Mouse (Mus musculus) intestine, embryonic 16.5 days (tissue): Measurements from ENCODE around the gene Lenep. TPM values are rescaled to one million over a fixed set of nuclear protein-coding genes. Genes with fewer than 3 reads are reported as not detected.

Source experiments
- ATAC-seq: fragments of 200-750 bp; cut with Nextera tagmentation; 2 replicates; pipeline ENCODE4 v1.8.0; 2017; ENCODE audit warnings: moderate TSS enrichment, moderate library complexity
- H3K27ac ChIP-seq: fragments of 300-500 bp; sonication (generic); 2 replicates; pipeline ENCODE4 v1.5.1; 2014; ENCODE audit warnings: mild to moderate bottlenecking, low read length
- H3K27me3 ChIP-seq: fragments of 300-500 bp; sonication (generic); replicated peaks from 2 replicates; pipeline ENCODE4 v1.6.1; 2014; ENCODE audit warnings: low read length, control low read depth, mixed read lengths; ENCODE audit not compliant: control insufficient read depth, insufficient read depth
- H3K36me3 ChIP-seq: fragments of 300-500 bp; sonication (generic); 2 replicates; pipeline ENCODE4 v1.6.1; 2014; ENCODE audit warnings: low read length, control low read depth; ENCODE audit not compliant: control insufficient read depth, insufficient read depth
- H3K4me1 ChIP-seq: fragments of 300-500 bp; sonication (generic); 2 replicates; pipeline ENCODE4 v1.6.1; 2014; ENCODE audit warnings: low read length, control low read depth, mixed read lengths; ENCODE audit not compliant: control insufficient read depth, insufficient read depth
- H3K4me2 ChIP-seq: fragments of 300-500 bp; sonication (generic); 2 replicates; pipeline ENCODE4 v1.6.1; 2014; ENCODE audit warnings: low read depth, low read length, control low read depth
- H3K4me3 ChIP-seq: fragments of 300-500 bp; sonication (generic); 2 replicates; pipeline ENCODE4 v1.5.1; 2014; ENCODE audit warnings: mild to moderate bottlenecking, low read length
- H3K9ac ChIP-seq: fragments of 300-500 bp; sonication (generic); 2 replicates; pipeline ENCODE4 v1.6.1; 2014; ENCODE audit warnings: low read depth, low read length
- H3K9me3 ChIP-seq: fragments of 300-500 bp; sonication (generic); 2 replicates; pipeline ENCODE4 v1.6.1; 2016; ENCODE audit warnings: low read length, control low read depth; ENCODE audit not compliant: control insufficient read depth
- WGBS: fragments of 180-500 bp; shearing (Covaris S2); extraction: QIAGEN DNeasy Blood & Tissue Kit; methylation state at CpG from one replicate; pipeline ENCODE4 v1.1.7; 2014; 5-methylcytosine and 5-hydroxymethylcytosine counted together
- polyA plus RNA-seq: library from polyadenylated mRNA; unstranded; fragments of >200 nt; fragmentation: Nextera tagmentation; extraction: Ambion mirVana; gene quantifications from 2 replicates; pipeline ENCODE4 v1.2.1, GENCODE M21; 2015

Gene Lenep
- polyA plus RNA-seq, 1 experiment from 2014 or later = not detected

DNA sequence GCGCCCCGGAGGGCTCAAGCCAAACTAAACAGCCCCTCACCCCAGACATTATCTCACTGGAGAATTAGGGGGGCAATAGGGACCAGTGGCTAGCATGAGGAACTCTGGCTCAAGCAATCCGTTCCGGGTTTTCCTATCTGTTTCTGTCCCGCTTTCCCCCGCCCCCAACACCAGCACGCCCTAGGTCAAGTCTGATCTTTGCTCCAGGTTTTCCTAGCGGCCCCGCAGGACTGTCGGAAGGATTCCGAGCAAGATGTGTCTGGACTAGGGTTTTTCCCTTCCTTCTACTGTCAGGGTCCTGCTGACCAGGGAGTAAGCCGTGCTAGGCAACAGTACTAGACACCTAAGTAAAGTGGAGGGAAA lies 7.7 kb downstream of the Lenep start:
- Histone ChIP-seq H3K4me3 (peak overlapping the region; percentile 77), H3K4me2 (peak overlapping the region; percentile 99), H3K9me3 (no peaks in the 10 kb centered on the region), H3K36me3 (no peaks in the 10 kb centered on the region), H3K9ac (peak overlapping the region; percentile 85), H3K27me3 (no peaks in the 10 kb centered on the region), H3K27ac (peak overlapping the region; percentile 97), H3K4me1 (peaks cover 34% of the 10 kb centered on the region)
- under 1% methylated on average over 12 of the region's 12 CpGs for WGBS
- ATAC-seq = peak; percentile 41

DNA sequence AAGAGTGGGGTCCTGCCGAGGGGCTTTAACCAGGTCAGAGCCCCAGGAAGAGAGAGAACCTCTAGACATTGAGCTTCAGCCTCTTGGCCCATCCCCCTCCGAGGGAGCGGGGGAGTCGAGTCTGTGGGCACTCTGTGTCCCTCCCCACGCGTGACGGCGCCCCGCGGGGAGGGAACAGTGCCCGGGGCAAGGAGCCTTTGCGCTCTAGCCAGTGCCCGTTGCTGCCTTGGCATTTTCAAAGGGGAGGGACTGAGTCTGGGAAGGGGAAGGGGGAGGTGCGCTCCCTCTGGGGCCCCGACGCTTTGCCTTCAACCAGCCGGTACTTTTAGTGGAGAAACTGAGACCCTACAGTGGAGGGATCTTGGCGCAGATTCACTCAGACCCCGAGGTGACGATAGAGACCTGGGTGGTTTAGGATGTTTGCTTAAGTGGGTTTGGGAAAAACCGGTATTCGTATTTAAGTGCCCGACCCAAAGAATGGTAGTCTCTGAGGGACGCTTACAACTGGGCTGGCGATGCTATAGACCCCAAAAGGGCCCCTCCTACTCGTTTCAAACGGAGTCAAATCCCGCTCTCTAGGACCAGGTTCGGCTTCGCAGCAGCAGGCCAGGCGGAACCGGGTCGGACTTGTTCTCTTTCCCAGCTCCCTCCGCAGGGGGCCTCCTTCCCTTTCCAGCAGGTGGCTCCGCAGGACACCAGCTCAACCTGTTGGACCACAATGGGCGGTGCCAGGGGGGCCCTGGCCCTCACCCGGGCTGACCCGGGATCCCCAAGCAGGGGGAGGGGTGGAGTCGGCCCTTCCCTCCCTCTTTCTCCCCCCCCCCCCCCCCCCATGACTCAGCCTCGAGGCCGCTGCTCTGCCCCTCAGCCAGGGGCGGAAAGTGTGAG lies 8.3 kb downstream of the Lenep start, which contains the start of gene Zbtb7b:
Gene Zbtb7b, minus strand, starts transcription at position 771 of the 888 bp plus-strand sequence.
- Histone ChIP-seq H3K4me3 (peak within 1 kb of the TSS; percentile 77), H3K9me3 (no peaks in the 10 kb centered on the region), H3K36me3 (no peaks in the 10 kb centered on the region), H3K27ac (peak within 1 kb of the TSS; percentile 97), H3K9ac (peak within 1 kb of the TSS; percentile 85), H3K27me3 (no peaks in the 10 kb centered on the region), H3K4me2 (peak within 1 kb of the TSS; percentile 99), H3K4me1 (peaks cover 40% of the 10 kb centered on the region)
- peak; percentile 68 for ATAC-seq
- under 1% methylated on average over 40 of the region's 42 CpGs for WGBS

DNA sequence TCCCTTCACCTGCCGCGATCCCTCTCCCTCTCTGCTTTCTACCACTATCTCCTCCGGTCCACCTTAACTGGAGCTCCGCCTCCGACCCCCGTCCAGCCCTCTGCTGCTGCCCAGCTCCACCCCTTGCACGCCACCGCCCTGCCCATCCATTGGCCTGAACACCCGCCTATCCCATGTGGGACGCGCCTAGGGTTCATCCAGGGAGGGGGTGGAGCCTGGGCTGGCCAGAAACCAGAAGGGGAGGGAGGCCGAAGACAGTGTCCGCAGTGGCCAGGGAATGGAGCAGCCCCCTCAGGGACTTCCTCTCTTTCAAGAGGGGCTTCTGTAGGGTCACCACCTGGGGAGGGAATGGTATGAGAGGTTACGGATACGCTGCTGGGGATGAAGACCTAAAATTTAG lies 9.0 kb downstream of the Lenep start:
- peak overlapping the region; percentile 99 for H3K4me2 ChIP-seq
- peak overlapping the region; percentile 97 for H3K27ac ChIP-seq
- H3K36me3 ChIP-seq = no peaks in the 10 kb centered on the region
- peaks cover 45% of the 10 kb centered on the region for H3K4me1 ChIP-seq
- ATAC-seq = peak; percentile 87
- no peaks in the 10 kb centered on the region for H3K27me3 ChIP-seq
- WGBS = 0% methylated on average over 15 of the region's 15 CpGs
- no peaks in the 10 kb centered on the region for H3K9me3 ChIP-seq
- peak overlapping the region; percentile 85 for H3K9ac ChIP-seq
- H3K4me3 ChIP-seq = peak overlapping the region; percentile 77

DNA sequence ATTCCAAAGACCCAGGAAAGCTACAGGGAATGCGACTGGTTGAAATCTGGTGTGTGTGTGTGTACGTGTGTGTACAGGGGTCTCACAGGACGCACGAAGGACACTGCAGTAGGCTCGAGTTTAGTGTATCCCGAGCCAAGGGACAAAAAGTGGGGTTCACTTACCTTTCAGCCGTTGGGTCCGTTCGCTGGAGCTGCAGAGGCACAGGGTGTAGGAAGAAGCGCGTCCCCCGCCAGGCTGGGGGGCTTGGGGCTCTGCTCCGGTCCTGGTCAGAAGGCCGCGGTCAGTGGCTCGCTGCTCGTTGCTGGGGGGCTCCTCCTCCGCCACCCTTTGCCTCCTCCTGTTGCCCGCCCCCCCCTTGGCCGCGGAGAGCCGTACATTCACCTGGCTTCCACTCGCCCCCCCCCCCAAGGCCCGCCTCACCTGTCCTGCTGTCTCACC lies 9.7 kb downstream of the Lenep start:
- Histone ChIP-seq H3K36me3 (no peaks in the 10 kb centered on the region), H3K9ac (peak overlapping the region; percentile 85), H3K4me2 (peak overlapping the region; percentile 94), H3K27me3 (no peaks in the 10 kb centered on the region), H3K27ac (peak overlapping the region; percentile 99), H3K4me1 (peaks cover 45% of the 10 kb centered on the region), H3K4me3 (peak overlapping the region; percentile 77), H3K9me3 (no peaks in the 10 kb centered on the region)
- WGBS = under 1% methylated on average over 21 of the region's 24 CpGs
- no peak for ATAC-seq

DNA sequence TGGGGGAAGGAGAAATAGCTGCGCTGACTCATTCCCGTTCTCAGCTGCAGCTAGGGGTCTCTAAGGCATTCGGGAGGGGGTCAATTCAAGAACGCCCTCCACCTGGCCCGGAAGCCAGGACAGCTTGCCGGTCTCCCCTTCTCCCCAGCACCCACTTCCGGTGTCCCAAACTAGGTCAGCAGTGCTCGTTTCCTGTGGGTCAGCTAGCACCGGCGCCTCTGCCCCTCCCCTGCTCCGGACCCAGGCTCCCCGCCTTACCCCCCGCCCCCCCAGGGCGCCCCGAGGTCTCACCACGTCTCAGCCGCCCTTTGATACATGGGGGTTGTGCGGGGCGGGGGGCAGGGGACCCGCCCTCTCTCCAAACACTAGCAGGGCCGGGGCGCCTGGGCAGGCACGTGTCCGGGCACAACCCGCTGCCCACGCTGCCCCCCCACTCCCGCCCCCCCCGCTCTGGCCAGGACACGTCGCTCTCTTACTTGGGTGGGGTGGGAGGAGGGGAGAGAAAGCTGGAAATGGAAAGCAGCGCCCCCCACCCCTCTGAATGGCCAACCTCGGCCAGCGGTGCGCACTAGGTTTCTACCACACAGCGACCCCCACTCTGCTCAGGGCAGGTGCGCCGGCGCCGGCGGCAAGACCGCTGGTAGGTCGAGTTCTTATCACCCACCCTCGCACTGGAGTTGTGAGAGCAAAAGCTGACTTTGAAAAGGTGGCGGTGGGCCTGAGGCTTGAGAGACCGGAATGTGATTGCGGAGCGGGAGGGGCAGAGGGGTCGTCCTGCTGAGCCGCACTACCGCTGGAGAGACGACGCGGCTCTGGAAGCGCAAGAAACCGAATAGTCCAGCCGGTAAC lies 10.7 kb downstream of the Lenep start:
- ATAC-seq = no peak
- Histone ChIP-seq H3K4me1 (peaks cover 49% of the 10 kb centered on the region), H3K36me3 (no peaks in the 10 kb centered on the region), H3K9ac (peak overlapping the region; percentile 85), H3K27ac (peak overlapping the region; percentile 99), H3K27me3 (no peaks in the 10 kb centered on the region), H3K9me3 (no peaks in the 10 kb centered on the region), H3K4me3 (peak overlapping the region; percentile 77), H3K4me2 (peak overlapping the region; percentile 94)
- WGBS = under 1% methylated on average over 56 of the region's 56 CpGs

DNA sequence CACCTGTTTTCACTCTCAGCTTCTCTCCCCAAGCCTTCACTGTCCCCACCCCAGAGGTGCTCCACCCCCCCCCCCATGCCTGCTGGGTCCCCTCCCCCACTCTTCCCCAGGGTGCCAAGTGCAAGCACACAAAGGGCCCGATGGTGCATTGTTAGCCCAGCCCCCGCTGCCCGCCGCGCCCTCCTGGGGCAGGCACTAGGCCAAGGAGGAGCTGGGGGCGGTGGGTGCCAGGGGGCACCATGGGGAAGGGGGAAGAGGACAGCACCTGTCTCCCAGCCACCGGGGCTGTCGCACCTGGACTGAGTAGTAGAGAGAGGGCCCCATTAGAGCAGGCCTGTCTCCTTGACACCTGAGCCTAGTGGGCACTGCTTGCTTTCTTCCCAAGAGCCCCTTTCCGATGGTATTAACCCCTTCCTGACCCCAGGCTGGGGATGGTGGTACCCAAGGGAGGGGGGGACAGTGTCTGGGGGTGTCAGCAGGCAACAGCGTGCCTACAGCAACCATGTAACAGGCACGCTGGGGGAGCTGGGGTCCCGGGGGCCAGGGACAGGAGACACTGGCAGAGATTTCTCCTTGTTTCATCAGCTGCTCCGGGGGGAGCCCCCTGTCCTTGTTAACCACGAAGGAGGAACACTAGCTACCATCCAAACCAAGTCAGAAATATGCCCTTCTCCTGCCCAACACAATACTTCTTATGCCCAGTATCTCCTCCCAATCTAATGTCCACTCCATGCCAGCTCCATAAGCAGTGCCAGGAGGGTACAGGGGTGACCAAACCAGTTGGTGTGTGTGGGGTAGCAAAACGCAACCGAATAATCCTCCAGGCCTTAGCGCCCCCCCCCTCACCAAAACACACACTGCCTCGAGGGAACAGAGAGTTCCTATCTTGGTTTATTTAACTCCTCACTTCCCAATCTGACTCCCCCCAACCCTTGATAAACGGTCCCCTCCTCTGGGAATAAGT lies 11.6 kb downstream of the Lenep start:
- Histone ChIP-seq H3K27me3 (no peaks in the 10 kb centered on the region), H3K36me3 (no peaks in the 10 kb centered on the region), H3K9me3 (no peaks in the 10 kb centered on the region), H3K4me1 (peaks cover 52% of the 10 kb centered on the region), H3K9ac (peak overlapping the region; percentile 85), H3K4me3 (peak overlapping the region; percentile 77), H3K27ac (peak overlapping the region; percentile 99), H3K4me2 (peak overlapping the region; percentile 94)
- ATAC-seq = no peak
- WGBS = 12% methylated on average over 19 of the region's 19 CpGs

DNA sequence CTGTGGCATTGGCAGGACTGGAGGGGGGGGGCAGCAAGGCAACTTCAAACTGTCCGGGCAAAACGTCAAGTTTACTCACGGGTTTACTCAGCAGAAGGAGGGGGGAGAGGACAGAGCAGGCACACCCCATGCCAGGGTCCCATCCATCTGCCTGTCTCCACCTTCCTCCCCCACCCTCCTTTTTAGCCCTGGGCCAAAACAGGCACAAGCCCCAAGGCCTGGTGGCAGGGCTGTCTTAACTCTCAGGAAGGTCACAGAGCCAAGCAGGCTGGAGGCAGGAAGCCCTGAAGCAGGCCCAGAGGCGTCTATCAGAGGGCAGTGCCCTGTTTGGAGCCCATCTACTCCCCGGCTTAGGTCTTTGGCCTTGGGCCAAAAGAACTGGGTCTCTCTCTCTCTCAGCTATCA lies 12.5 kb downstream of the Lenep start:
- no peak for ATAC-seq
- peak overlapping the region; percentile 77 for H3K4me3 ChIP-seq
- H3K9me3 ChIP-seq = no peaks in the 10 kb centered on the region
- H3K27ac ChIP-seq = peak overlapping the region; percentile 99
- peak overlapping the region; percentile 94 for H3K4me2 ChIP-seq
- peaks cover 50% of the 10 kb centered on the region for H3K4me1 ChIP-seq
- H3K9ac ChIP-seq = peak overlapping the region; percentile 85
- H3K36me3 ChIP-seq = no peaks in the 10 kb centered on the region
- H3K27me3 ChIP-seq = no peaks in the 10 kb centered on the region
- 30% methylated on average over 5 of the region's 5 CpGs for whole genome bisulfite sequencing

DNA sequence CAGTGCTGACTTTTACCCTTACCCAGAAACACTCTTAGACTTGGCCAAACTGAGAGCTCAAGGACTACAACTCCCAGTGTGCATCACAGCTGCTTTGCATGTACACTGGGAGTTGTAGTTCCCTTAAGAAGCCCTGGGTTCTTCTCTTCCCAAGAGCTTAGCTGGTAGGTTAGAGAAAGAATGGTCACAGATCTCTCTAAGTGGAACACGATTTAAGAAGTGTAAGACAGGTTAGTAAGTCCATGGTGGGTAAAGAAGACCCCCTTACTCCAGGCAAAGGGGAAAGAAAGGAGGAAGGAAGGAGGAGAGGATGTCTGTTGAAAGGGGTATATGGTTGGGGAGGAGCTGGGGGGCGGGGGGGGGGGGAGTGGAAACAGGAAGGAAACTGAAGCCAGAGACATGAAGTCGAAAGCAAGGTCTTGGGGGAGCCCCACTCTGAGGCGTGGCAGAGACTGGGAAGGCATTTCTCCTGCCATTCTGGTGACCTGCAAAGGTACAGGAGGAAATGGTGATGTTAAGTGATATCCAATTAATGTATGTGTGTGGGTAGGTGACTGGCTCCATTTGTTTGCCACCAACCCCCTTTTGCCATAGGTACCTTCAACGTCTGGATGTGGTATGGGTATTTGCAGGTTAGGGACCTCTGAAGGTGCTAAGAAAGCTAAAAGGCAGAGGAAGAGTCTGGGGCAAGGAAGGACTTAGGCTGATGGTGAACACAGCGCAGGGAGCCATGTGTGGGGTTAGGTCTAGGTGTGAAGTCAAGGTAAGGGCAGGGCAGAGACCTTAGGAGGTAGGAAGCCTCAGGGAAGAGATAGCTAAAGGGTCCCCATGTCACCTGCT lies 13.5 kb downstream of the Lenep start:
- peak overlapping the region; percentile 99 for H3K27ac ChIP-seq
- peak overlapping the region; percentile 85; the same call in 1 of the 2 replicates for H3K9ac ChIP-seq
- H3K9me3 ChIP-seq = no peaks in the 10 kb centered on the region
- peaks cover 58% of the 10 kb centered on the region for H3K4me1 ChIP-seq
- peak overlapping the region; percentile 40 for H3K4me2 ChIP-seq
- peak overlapping the region; percentile 77; the same call in 1 of the 2 replicates for H3K4me3 ChIP-seq
- WGBS = 41% methylated on average over 6 of the region's 6 CpGs
- H3K36me3 ChIP-seq = 0 out of 2 replicates have a peak, but pooled peaks cover 1% of the 10 kb centered on the region
- H3K27me3 ChIP-seq = no peaks in the 10 kb centered on the region
- ATAC-seq = peak; percentile 41
